Mouse (Mus musculus) heart, postnatal 0 days (tissue): ENCODE results near the gene Tasp1.

Experiments
- CTCF ChIP-seq: IDR thresholded peaks from 2 replicates; pipeline ENCODE4 v1.5.1; 2016; ENCODE audit warnings: antibody characterized with exemption, control low read depth, low read depth
- EP300 ChIP-seq: IDR thresholded peaks from 2 replicates; pipeline ENCODE4 v1.6.1; 2016; ENCODE audit warnings: antibody characterized with exemption, low read depth

DNA sequence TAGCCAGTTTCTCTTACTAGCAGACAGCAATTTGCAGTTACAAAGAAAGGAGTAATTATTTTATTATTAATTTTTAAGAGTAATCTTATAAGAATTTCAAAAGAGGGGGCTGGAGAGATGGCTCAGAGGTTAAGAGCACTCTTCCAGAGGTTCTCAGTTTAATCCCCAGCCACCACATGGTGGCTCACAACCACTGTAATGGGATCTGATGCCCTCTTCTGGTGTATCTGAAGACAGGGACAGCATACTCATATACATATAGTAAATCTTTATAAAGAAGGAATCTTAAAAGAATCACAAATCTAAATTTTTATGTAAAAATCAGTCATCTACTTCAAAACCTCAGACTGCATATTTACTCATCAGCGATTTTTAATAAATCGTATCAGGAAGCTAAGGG lies 68.4 kb downstream of the Tasp1 start:
- TF ChIP-seq CTCF, result 0 out of 2 replicates have a peak, but pooled peaks have one; percentile 22
- no peak for TF ChIP-seq EP300
